Mouse (Mus musculus): ENCODE results near the gene Pgm1. TPM values are rescaled to one million over a fixed set of nuclear protein-coding genes. Genes with fewer than 3 reads are reported as not detected.

Pgm1 gene
- polyA plus RNA-seq, 1 experiment from 2014 or later, result 137 TPM

- Histone ChIP-seq H3K27me3 (ENCODE audit: control insufficient read depth, insufficient read depth, low read length) (no peaks in the 10 kb centered on the region), H3K9ac (ENCODE audit: low read length) (no peak overlapping the region), H3K27ac (ENCODE audit: low read length) (no peak overlapping the region), H3K4me2 (ENCODE audit: low read depth, low read length) (peak overlapping the region; percentile 77), H3K36me3 (ENCODE audit: control insufficient read depth, insufficient read depth, low read length) (no peaks in the 10 kb centered on the region), H3K9me3 (replicated peaks; ENCODE audit: control insufficient read depth, low read length) (no peaks in the 10 kb centered on the region), H3K4me1 (ENCODE audit: control insufficient read depth, insufficient read depth, low read length) (0 out of 2 replicates have a peak, but pooled peaks cover 3% of the 10 kb centered on the region), H3K4me3 (replicated peaks; ENCODE audit: low read length) (0 out of 2 replicates have a peak overlapping the region, but pooled peaks have one; percentile 78)
- ATAC-seq (ENCODE audit: insufficient read depth, low FRiP score), result no peak
- 76% methylated on average over 11 of the region's 11 CpGs for whole genome bisulfite sequencing
Measured at GRCm38 (mm10) chr4:99931240-99931580, 2.0 kb downstream of the Pgm1 start.

GRCm38 (mm10) chr4:99931807-99932206 is 2.6 kb downstream of the Pgm1 start:
- no peaks in the 10 kb centered on the region for H3K9me3 ChIP-seq (replicated peaks; ENCODE audit: control insufficient read depth, low read length)
- H3K9ac ChIP-seq (ENCODE audit: low read length), result 0 out of 2 replicates have a peak overlapping the region, but pooled peaks have one; percentile 20
- H3K27me3 ChIP-seq (ENCODE audit: control insufficient read depth, insufficient read depth, low read length), result no peaks in the 10 kb centered on the region
- no peak for ATAC-seq (ENCODE audit: insufficient read depth, low FRiP score)
- no peak overlapping the region for H3K27ac ChIP-seq (ENCODE audit: low read length)
- no peaks in the 10 kb centered on the region for H3K36me3 ChIP-seq (ENCODE audit: control insufficient read depth, insufficient read depth, low read length)
- WGBS, result 90% methylated on average over 4 of the region's 4 CpGs
- no peak overlapping the region for H3K4me2 ChIP-seq (ENCODE audit: low read depth, low read length)
- no peak overlapping the region for H3K4me3 ChIP-seq (replicated peaks; ENCODE audit: low read length)
- H3K4me1 ChIP-seq (ENCODE audit: control insufficient read depth, insufficient read depth, low read length), result 0 out of 2 replicates have a peak, but pooled peaks cover 3% of the 10 kb centered on the region

DNA sequence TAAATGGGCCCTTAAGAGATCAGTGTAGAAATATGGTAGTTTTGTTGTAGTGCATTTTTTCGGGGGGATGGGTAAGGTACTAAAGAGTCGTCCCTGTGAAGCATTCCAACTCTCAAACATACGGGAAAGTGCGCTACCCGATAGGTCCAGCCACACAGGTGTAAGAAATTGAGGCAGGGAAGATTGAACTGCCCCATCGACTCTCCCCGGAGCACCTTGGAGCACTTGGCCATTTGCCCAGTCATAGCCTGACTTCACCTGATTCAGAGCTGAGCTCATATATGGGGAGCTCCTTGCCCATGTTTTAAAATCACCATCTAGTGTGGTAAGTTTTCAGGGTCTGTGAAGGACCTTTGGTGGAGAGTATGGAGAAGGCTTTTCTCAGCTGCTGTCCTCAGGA is 5.6 kb downstream of the Pgm1 start:
- Histone ChIP-seq H3K36me3 (ENCODE audit: control insufficient read depth, insufficient read depth, low read length) (no peaks in the 10 kb centered on the region), H3K27me3 (ENCODE audit: control insufficient read depth, insufficient read depth, low read length) (no peaks in the 10 kb centered on the region), H3K4me2 (ENCODE audit: low read depth, low read length) (no peak overlapping the region), H3K9me3 (replicated peaks; ENCODE audit: control insufficient read depth, low read length) (no peaks in the 10 kb centered on the region), H3K4me3 (replicated peaks; ENCODE audit: low read length) (no peak overlapping the region), H3K27ac (ENCODE audit: low read length) (no peak overlapping the region), H3K4me1 (ENCODE audit: control insufficient read depth, insufficient read depth, low read length) (no peaks in the 10 kb centered on the region), H3K9ac (ENCODE audit: low read length) (no peak overlapping the region)
- WGBS, result 86% methylated on average over 7 of the region's 7 CpGs
- ATAC-seq (ENCODE audit: insufficient read depth, low FRiP score), result no peak

GRCm38 (mm10) chr4:99936278-99936677 is 7.1 kb downstream of the Pgm1 start:
- H3K4me3 ChIP-seq (replicated peaks; ENCODE audit: low read length), result no peak overlapping the region
- no peaks in the 10 kb centered on the region for H3K9me3 ChIP-seq (replicated peaks; ENCODE audit: control insufficient read depth, low read length)
- H3K4me2 ChIP-seq (ENCODE audit: low read depth, low read length), result no peak overlapping the region
- H3K4me1 ChIP-seq (ENCODE audit: control insufficient read depth, insufficient read depth, low read length), result no peaks in the 10 kb centered on the region
- no peak overlapping the region for H3K9ac ChIP-seq (ENCODE audit: low read length)
- H3K27me3 ChIP-seq (ENCODE audit: control insufficient read depth, insufficient read depth, low read length), result no peaks in the 10 kb centered on the region
- ATAC-seq (ENCODE audit: insufficient read depth, low FRiP score), result no peak
- no peaks in the 10 kb centered on the region for H3K36me3 ChIP-seq (ENCODE audit: control insufficient read depth, insufficient read depth, low read length)
- H3K27ac ChIP-seq (ENCODE audit: low read length), result no peak overlapping the region
- WGBS, result 89% methylated on average over 5 of the region's 5 CpGs

DNA sequence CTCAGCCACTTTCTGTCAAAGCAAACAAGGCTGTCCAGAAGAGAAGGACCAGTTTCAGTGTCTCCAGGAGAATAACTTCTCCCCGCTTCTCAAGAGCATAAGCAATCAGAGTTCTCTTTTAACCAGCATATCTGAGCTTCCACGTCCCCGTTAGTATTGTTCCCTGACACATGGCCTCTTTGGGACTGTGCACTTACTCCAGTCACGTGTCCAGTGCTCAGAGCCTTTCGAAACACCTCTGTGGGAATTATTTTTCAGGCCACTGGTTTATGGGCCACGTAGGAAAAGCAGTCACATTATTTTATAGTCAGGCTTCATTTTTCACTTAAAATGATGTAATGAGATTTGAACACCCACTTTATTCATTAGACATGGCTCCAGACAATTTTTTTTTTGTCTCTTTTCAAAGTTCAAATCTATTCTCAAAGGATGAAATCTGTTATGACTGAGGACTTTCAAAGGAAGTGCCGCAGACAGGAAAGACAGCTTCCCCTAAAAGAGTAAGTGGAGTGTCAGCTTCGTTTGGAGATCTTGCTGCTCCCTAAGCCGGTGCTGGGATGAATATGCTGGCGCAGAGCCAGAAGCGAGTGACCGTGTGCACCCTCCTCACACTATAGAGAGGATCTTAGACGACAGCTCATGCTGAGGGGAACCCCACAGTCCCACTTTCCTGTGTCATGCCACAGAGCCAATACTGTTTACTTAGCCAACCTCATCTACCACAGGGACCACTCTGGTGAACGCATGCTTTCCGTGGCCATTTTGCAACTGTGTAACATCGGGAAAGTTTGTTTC is 10.7 kb downstream of the Pgm1 start:
- no peak for ATAC-seq (ENCODE audit: insufficient read depth, low FRiP score)
- no peaks in the 10 kb centered on the region for H3K9me3 ChIP-seq (replicated peaks; ENCODE audit: control insufficient read depth, low read length)
- no peaks in the 10 kb centered on the region for H3K36me3 ChIP-seq (ENCODE audit: control insufficient read depth, insufficient read depth, low read length)
- no peak overlapping the region for H3K4me2 ChIP-seq (ENCODE audit: low read depth, low read length)
- no peak overlapping the region for H3K27ac ChIP-seq (ENCODE audit: low read length)
- no peak overlapping the region for H3K4me3 ChIP-seq (replicated peaks; ENCODE audit: low read length)
- no peaks in the 10 kb centered on the region for H3K4me1 ChIP-seq (ENCODE audit: control insufficient read depth, insufficient read depth, low read length)
- 59% methylated on average over 16 of the region's 16 CpGs for WGBS
- H3K27me3 ChIP-seq (ENCODE audit: control insufficient read depth, insufficient read depth, low read length), result no peaks in the 10 kb centered on the region
- H3K9ac ChIP-seq (ENCODE audit: low read length), result no peak overlapping the region

- Histone ChIP-seq H3K4me2 (ENCODE audit: low read depth, low read length) (no peak overlapping the region), H3K9ac (ENCODE audit: low read length) (no peak overlapping the region), H3K27me3 (ENCODE audit: control insufficient read depth, insufficient read depth, low read length) (no peaks in the 10 kb centered on the region), H3K4me3 (replicated peaks; ENCODE audit: low read length) (no peak overlapping the region), H3K9me3 (replicated peaks; ENCODE audit: control insufficient read depth, low read length) (no peaks in the 10 kb centered on the region), H3K4me1 (ENCODE audit: control insufficient read depth, insufficient read depth, low read length) (no peaks in the 10 kb centered on the region), H3K36me3 (ENCODE audit: control insufficient read depth, insufficient read depth, low read length) (no peaks in the 10 kb centered on the region), H3K27ac (ENCODE audit: low read length) (no peak overlapping the region)
- ATAC-seq (ENCODE audit: insufficient read depth, low FRiP score), result no peak; the same call in 1 of the 2 replicates
- 73% methylated on average over 10 of the region's 10 CpGs for WGBS
Measured at GRCm38 (mm10) chr4:99941655-99942414, 12.6 kb downstream of the Pgm1 start.

- Histone ChIP-seq H3K27me3 (ENCODE audit: control insufficient read depth, insufficient read depth, low read length) (no peaks in the 10 kb centered on the region), H3K9ac (ENCODE audit: low read length) (no peak overlapping the region), H3K4me2 (ENCODE audit: low read depth, low read length) (no peak overlapping the region), H3K4me3 (replicated peaks; ENCODE audit: low read length) (no peak overlapping the region), H3K36me3 (ENCODE audit: control insufficient read depth, insufficient read depth, low read length) (no peaks in the 10 kb centered on the region), H3K4me1 (ENCODE audit: control insufficient read depth, insufficient read depth, low read length) (no peaks in the 10 kb centered on the region), H3K9me3 (replicated peaks; ENCODE audit: control insufficient read depth, low read length) (no peaks in the 10 kb centered on the region), H3K27ac (ENCODE audit: low read length) (no peak overlapping the region)
- no peak for ATAC-seq (ENCODE audit: insufficient read depth, low FRiP score)
- 77% methylated on average over 2 of the region's 2 CpGs for WGBS
Measured at GRCm38 (mm10) chr4:99944606-99945005, 15.4 kb downstream of the Pgm1 start.

GRCm38 (mm10) chr4:99945011-99945410 is 15.8 kb downstream of the Pgm1 start:
- Histone ChIP-seq H3K4me3 (replicated peaks; ENCODE audit: low read length) (no peak overlapping the region), H3K27ac (ENCODE audit: low read length) (no peak overlapping the region), H3K9ac (ENCODE audit: low read length) (no peak overlapping the region), H3K4me1 (ENCODE audit: control insufficient read depth, insufficient read depth, low read length) (no peaks in the 10 kb centered on the region), H3K4me2 (ENCODE audit: low read depth, low read length) (no peak overlapping the region), H3K9me3 (replicated peaks; ENCODE audit: control insufficient read depth, low read length) (no peaks in the 10 kb centered on the region), H3K27me3 (ENCODE audit: control insufficient read depth, insufficient read depth, low read length) (no peaks in the 10 kb centered on the region), H3K36me3 (ENCODE audit: control insufficient read depth, insufficient read depth, low read length) (no peaks in the 10 kb centered on the region)
- no peak for ATAC-seq (ENCODE audit: insufficient read depth, low FRiP score)
- WGBS, result 87% methylated on average over 7 of the region's 7 CpGs

DNA sequence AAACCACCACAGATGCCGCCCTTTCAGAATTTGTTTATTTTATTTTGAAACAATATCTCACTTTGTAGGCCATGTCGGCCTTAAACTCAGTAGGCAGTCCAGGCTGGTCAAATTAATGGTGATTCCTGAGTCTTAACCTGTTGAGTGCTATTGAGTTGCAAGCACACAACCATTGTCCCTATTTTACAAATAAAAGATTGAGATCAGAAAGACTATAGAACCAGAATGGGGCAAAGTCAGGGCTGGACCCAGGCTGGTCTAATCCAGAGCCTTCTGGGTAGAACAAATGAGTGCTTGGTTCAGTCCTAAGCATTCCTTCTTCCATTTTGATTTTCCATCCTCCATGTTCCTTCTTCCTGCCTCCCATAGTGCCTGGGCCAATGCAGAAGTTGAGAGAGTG is 17.3 kb downstream of the Pgm1 start:
- Histone ChIP-seq H3K4me2 (ENCODE audit: low read depth, low read length) (no peak overlapping the region), H3K27me3 (ENCODE audit: control insufficient read depth, insufficient read depth, low read length) (no peaks in the 10 kb centered on the region), H3K9me3 (replicated peaks; ENCODE audit: control insufficient read depth, low read length) (no peaks in the 10 kb centered on the region), H3K27ac (ENCODE audit: low read length) (no peak overlapping the region), H3K9ac (ENCODE audit: low read length) (no peak overlapping the region), H3K4me1 (ENCODE audit: control insufficient read depth, insufficient read depth, low read length) (no peaks in the 10 kb centered on the region), H3K4me3 (replicated peaks; ENCODE audit: low read length) (no peak overlapping the region), H3K36me3 (ENCODE audit: control insufficient read depth, insufficient read depth, low read length) (no peaks in the 10 kb centered on the region)
- ATAC-seq (ENCODE audit: insufficient read depth, low FRiP score), result no peak
- WGBS, result 74% methylated on average over 2 of the region's 2 CpGs
